In genomic region chr2:147183521-147183920, GRCm38 (mm10) we compare ENCODE assay signal across 11 mouse cellular contexts. TPM values are rescaled to one million over a fixed set of nuclear protein-coding genes. Genes with fewer than 3 reads are reported as not detected.
DNase-seq lines count a peak whose midpoint lies in the region; ATAC-seq and TF ChIP-seq lines count a peak whose summit lies in the region.
"Had no signal": no experiment of that assay in that cellular context is flagged by ENCODE, and none has a peak within 500 bp of the region (broad histone marks: within the 10 kb centered on the region; RNA-seq: fewer than 3 reads in every experiment).

No protein-coding gene starts in this region.

- peaks cover 43% of the 10 kb centered on the region for H3K4me1 ChIP-seq in forebrain, embryonic 12.5 days
- H3K4me1 ChIP-seq in intestine, embryonic 16.5 days (ENCODE audit: control insufficient read depth, insufficient read depth, low read length), result peaks cover 9% of the 10 kb centered on the region
- H3K4me1 ChIP-seq in midbrain, postnatal 0 days (ENCODE audit: insufficient read depth, low read length), result 0 out of 2 replicates have a peak, but pooled peaks cover 1% of the 10 kb centered on the region

- H3K4me3 ChIP-seq in layer of hippocampus, adult 2 months, result peak overlapping the region; percentile 49
- H3K4me3 ChIP-seq in forebrain, embryonic 12.5 days (replicated peaks), result peak overlapping the region; percentile 33
- H3K4me3 ChIP-seq in intestine, embryonic 16.5 days (ENCODE audit: low read length), result peak overlapping the region; percentile 42
- peak overlapping the region; percentile 33 for H3K4me3 ChIP-seq in midbrain, postnatal 0 days (ENCODE audit: low read depth, low read length)

- under 1% methylated on average over 12 of the region's 12 CpGs for WGBS in forebrain, embryonic 12.5 days
- 3% methylated on average over 12 of the region's 12 CpGs for WGBS in intestine, embryonic 16.5 days
- WGBS in midbrain, postnatal 0 days, result 2% methylated on average over 12 of the region's 12 CpGs

- peak overlapping the region; percentile 37 for H3K4me2 ChIP-seq in forebrain, embryonic 12.5 days
- peak overlapping the region; percentile 50 for H3K4me2 ChIP-seq in intestine, embryonic 16.5 days (ENCODE audit: low read depth, low read length)
- peak overlapping the region; percentile 41; the same call in 1 of the 2 replicates for H3K4me2 ChIP-seq in midbrain, postnatal 0 days (ENCODE audit: low read depth, low read length, poor library complexity, severe bottlenecking)

- H3K36me3 ChIP-seq in forebrain, embryonic 12.5 days (replicated peaks), result no peaks in the 10 kb centered on the region
- H3K36me3 ChIP-seq in intestine, embryonic 16.5 days (ENCODE audit: control insufficient read depth, insufficient read depth, low read length), result no peaks in the 10 kb centered on the region
- H3K36me3 ChIP-seq in midbrain, postnatal 0 days (ENCODE audit: insufficient read depth, low read length), result no peaks in the 10 kb centered on the region
- H3K36me3 ChIP-seq: G1E had no signal

- no peak for TF ChIP-seq CTCF in layer of hippocampus, adult 2 months (conservative IDR thresholded peaks at IDR 0.05)
- no peak for TF ChIP-seq CTCF in midbrain, postnatal 0 days (IDR thresholded peaks at IDR 0.05)

- H3K9me3 ChIP-seq in forebrain, embryonic 12.5 days, result no peaks in the 10 kb centered on the region
- no peaks in the 10 kb centered on the region for H3K9me3 ChIP-seq in intestine, embryonic 16.5 days (ENCODE audit: control insufficient read depth, low read length)
- no peaks in the 10 kb centered on the region for H3K9me3 ChIP-seq in midbrain, postnatal 0 days (ENCODE audit: low read length)

- H3K9ac ChIP-seq in forebrain, embryonic 12.5 days, result peak overlapping the region; percentile 44; the same call in 1 of the 2 replicates
- H3K9ac ChIP-seq in intestine, embryonic 16.5 days (ENCODE audit: low read depth, low read length), result 0 out of 2 replicates have a peak overlapping the region, but pooled peaks have one; percentile 24
- peak overlapping the region; percentile 46; the same call in 1 of the 2 replicates for H3K9ac ChIP-seq in midbrain, postnatal 0 days (replicated peaks; ENCODE audit: low read length, poor library complexity, severe bottlenecking)

- H3K27ac ChIP-seq in layer of hippocampus, adult 2 months, result peak overlapping the region; percentile 80; the same call in 1 of the 2 replicates
- no peak overlapping the region for H3K27ac ChIP-seq in forebrain, embryonic 12.5 days
- no peak overlapping the region for H3K27ac ChIP-seq in intestine, embryonic 16.5 days (ENCODE audit: low read length)
- 0 out of 2 replicates have a peak overlapping the region, but pooled peaks have one; percentile 32 for H3K27ac ChIP-seq in midbrain, postnatal 0 days (ENCODE audit: low read depth, low read length)

- DNase-seq in layer of hippocampus, adult 2 months (ENCODE audit: low spot score in 2 of 2), result no peak
- no peak for DNase-seq in layer of hippocampus, adult 9-10 months (ENCODE audit: low spot score)
- DNase-seq in midbrain, postnatal 0 days (ENCODE audit: low spot score), result no peak
- no peak for DNase-seq in layer of hippocampus, adult 11-12 months (ENCODE audit: low spot score)
- no peak for DNase-seq in thymus, postnatal 10 days (ENCODE audit: low spot score in 2 of 2)
- DNase-seq: thymus, postnatal 36 days had no signal

- peaks cover 94% of the 10 kb centered on the region for H3K27me3 ChIP-seq in forebrain, embryonic 12.5 days
- peaks cover 87% of the 10 kb centered on the region for H3K27me3 ChIP-seq in intestine, embryonic 16.5 days (replicated peaks; ENCODE audit: control insufficient read depth, insufficient read depth, low read length)
- H3K27me3 ChIP-seq in midbrain, postnatal 0 days (ENCODE audit: insufficient read depth, low read length), result peaks cover 68% of the 10 kb centered on the region

- ATAC-seq in forebrain, embryonic 12.5 days (ENCODE audit: low FRiP score), result no peak
- 0 out of 2 replicates have a peak, but pooled peaks have one; percentile 3 for ATAC-seq in intestine, embryonic 16.5 days
- no peak for ATAC-seq in midbrain, postnatal 0 days (ENCODE audit: low FRiP score)
- no peak for ATAC-seq in activated CD4-positive, CD25-positive, alpha-beta regulatory T cell, adult 4 months

RNA-seq across cellular contexts. Expression of gene Nkx2-2, which starts 10.5 kb away (rescaled TPM):
- total RNA-seq in layer of hippocampus, adult 2 months (2021), result 1 to 10 TPM; 4.6 to 7.0 TPM
- 7.7 and 9.2 TPM in 2 replicates for polyA plus RNA-seq in forebrain, embryonic 12.5 days (2016; fragmentation: Nextera tagmentation; extraction: Ambion mirVana)
- 1.2 and 2.2 TPM in 2 replicates for polyA plus RNA-seq in intestine, embryonic 16.5 days (2015; fragmentation: Nextera tagmentation; extraction: Ambion mirVana)
- 25.8 and 34.8 TPM in 2 replicates for total RNA-seq in midbrain, postnatal 0 days (2014; rRNA removed)
- 11.8 and 12.9 TPM in 2 replicates for polyA plus RNA-seq in midbrain, postnatal 0 days (2015; fragmentation: Nextera tagmentation; extraction: Ambion mirVana)
- polyA plus RNA-seq in activated CD4-positive, CD25-positive, alpha-beta regulatory T cell, adult 4 months (2017; shearing (Covaris generic)), result not detected
- total RNA-seq: G1E; hematopoietic stem cell, adult 5-6 weeks had no signal
- polyA plus RNA-seq: G1E had no signal

Comparison
In these comparisons a context has a peak if more than half of its experiments do, and no peak if none do; other contexts are left out.
1. H3K27ac ChIP-seq: peak in layer of hippocampus, adult 2 months (single experiment) and midbrain, postnatal 0 days (single experiment); none in forebrain, embryonic 12.5 days (single experiment) and intestine, embryonic 16.5 days (single experiment).
2. Peak in every context shown above with its lines, with median percentiles within 50 percentile points of each other: H3K4me3 ChIP-seq, H3K4me2 ChIP-seq and H3K9ac ChIP-seq.